Mouse (Mus musculus): Measurements from ENCODE around the gene Trim9.

- no peak for TF ChIP-seq CTCF (IDR thresholded peaks at IDR 0.05; ENCODE audit: control insufficient read depth, insufficient read depth, insufficient read length)
- TF ChIP-seq USF1 (IDR thresholded peaks at IDR 0.05; ENCODE audit: low read depth) = no peak
- no peak for TF ChIP-seq MYOD1 (IDR thresholded peaks at IDR 0.05; ENCODE audit: control insufficient read depth, insufficient read length, low read depth)
Observed at GRCm38 (mm10) chr12:70226655-70227054, 120.8 kb downstream of the Trim9 start.
